Mouse (Mus musculus) adrenal gland, postnatal 25 days (tissue): ENCODE measurements around the gene Kif7. TPM values are rescaled to one million over a fixed set of nuclear protein-coding genes. Genes with fewer than 3 reads are reported as not detected.

Source experiments
- DNase-seq: peaks from one replicate; pipeline ENCODE4 v3.0.0; 2021; ENCODE audit warnings: mixed read lengths
- long read RNA-seq: library from polyadenylated mRNA; stranded (forward); transcript quantifications from one replicate; pipeline ENCODE4 v2.0.0, GENCODE M21; 2021
- total RNA-seq: library from RNA; stranded (reverse); gene quantifications from 2 replicates; pipeline ENCODE4 v1.2.3, GENCODE M21; 2021

The Kif7 gene
- 4.5 and 4.6 TPM in 2 replicates for total RNA-seq
- long read RNA-seq, full-length matches to known transcripts: 5 of 11 reads
- long read RNA-seq, partial matches to known transcripts: 2 of 11 reads
- long read RNA-seq, other reads (novel, unspliced or antisense): 4 of 11 reads

DNA sequence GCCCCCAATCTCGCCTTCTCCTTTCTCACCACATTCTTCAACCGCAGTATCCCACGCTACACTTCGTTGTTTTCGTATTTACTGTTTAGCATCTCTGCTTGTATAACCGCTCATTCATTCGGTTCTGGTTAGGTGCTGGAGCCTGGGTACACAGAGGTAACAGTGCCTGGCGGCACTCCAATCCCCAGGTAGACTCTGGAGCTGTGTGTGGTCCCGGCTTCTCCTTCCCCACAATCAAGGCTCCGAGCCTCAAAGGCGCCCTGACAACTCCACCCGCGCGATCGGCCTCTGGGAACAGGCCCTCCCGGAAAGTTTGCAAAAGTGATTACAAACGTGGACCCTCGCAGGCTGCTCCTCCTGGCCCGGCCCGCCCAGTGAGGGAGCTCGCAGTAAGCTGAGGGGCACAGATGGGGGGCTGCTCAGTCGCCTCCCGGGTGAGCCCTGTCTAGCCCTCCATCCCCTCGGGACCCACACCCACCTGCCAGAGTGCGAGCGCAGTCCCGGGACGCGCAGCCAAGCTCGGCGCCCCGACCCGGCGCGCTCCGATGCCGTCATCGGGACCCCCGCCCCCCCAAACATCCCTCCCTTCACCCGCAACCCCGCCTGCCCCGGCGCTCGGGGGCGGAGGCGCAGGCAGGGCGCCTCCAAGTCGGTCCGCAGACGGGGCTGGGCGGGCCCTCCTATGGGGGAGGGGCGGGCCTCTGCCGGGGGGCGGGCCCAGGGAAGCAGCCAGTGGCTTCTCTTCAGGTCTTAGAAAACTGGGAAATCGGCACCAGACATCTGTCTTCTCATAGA is at the start of gene Kif7:
Gene Kif7 (minus strand): TSS at position 534 of the 795 bp plus-strand sequence.
- DNase-seq: peak; percentile 90

DNA sequence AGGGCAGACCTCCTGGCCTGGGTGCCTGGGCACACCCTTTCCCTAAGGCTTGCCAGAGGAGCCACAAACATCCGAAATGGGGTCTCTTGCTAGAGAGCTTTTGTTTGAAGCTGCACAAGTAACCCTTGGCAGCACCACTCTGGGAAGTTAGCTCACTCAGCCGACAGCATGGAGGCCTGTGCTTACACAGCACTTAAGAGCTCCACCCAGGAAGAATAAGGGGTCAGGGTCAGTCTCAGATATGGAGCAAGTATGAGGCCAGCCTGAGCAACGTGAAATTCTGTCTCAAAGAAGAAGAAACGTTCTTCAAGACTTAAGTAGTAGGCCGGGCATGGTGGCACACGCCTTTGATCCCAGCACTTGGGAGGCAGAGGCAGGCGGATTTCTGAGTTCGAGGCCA is 46.6 kb upstream of the Kif7 start:
- no peak for DNase-seq

DNA sequence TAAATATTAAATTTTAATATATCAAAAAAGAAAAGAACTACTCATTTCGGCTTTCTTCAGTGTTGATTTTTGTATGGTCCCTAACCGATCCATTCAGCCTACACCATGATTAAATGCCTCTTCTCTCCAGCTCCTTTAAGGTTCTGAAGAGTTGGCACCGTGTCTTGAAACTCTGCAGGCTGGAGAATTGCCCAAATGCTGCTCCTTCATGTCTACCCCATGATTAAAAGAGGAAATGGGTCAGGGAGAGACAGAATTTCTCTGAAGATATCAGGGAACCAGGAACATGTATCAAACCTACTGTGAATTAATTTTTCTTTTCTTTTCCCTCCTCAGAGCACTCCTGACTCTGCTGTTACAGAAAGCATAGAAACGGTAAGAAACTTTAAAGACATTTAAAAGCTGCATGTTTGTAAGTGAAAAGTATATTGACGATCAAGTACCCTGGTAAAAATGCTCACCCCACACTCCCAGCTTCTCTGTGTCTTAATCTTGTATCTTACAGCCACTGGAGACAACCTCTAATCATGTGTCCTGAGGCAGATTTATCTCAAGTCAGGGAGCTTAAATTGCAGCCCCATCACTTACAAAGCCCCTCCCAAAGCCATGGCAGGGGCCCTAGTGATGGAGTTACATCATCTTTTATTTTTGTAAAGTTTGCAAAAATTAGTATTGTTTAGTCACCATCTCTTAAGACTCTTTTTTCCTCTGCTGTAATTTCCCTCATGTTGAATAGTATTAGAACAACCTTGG is 45.8 kb upstream of the Kif7 start:
- no peak for DNase-seq

- DNase-seq: no peak
Observed at GRCm38 (mm10) chr7:79759766-79760165, 44.2 kb upstream of the Kif7 start.

- DNase-seq: no peak
Observed at GRCm38 (mm10) chr7:79758176-79758575, 42.7 kb upstream of the Kif7 start.

- no peak for DNase-seq
Observed at GRCm38 (mm10) chr7:79756334-79756733, 40.8 kb upstream of the Kif7 start.

DNA sequence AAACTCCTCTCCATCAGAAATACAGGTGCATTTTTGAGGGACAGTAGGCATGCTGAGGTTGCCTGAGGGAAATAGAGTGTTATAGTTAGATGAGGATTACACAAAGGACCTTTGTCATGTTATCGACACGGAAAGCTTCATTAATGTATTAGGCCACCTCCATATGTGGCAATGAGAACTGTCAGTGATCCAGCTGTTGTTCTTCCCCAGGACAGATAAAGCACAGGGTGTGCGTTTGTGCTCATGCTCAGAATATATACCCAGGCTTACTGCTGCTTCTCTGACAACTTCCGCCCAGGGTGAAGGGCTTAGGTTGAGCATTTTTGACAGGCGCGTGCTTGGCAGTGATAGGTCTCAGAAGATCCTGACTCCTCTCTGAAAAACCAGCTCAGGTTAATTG is 34.0 kb upstream of the Kif7 start:
- no peak for DNase-seq

DNA sequence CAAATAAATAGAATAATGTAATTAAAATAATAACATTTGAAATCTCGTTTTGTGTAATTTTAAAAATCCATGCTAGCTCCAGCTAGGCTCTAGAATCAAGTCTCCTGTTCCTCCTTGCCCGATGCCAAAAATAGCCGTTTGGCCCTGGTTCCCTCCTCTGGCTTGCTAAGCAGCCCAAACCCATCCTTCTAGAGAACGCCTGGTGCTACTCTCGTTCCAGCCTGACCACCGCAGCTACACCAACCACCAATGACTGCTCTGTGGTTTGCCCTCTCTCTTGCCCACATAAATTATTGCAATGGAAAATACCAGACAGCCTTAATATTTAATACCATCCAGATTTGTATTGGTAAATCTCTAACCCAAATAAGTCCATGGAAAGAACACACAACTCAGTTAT is 32.1 kb upstream of the Kif7 start:
- DNase-seq: no peak

DNA sequence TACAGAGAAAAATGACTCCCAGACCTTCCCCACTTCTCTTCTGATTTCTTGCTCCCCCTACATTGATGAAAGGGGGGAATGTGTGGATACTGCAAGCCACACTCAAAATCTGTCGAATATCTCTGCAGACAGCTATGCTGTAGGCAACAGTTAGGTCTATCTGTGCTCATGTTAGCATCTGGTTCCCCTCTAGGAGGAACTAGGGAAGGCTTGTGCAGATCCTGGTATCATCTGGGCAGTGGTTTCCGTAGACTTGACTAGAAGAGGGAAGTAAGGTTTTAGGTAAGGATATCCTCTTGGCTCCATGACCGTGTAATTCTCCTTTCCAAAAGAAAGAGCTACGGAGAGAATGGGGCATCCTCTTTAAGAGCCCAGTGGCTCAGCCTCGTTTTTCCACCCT is 29.1 kb upstream of the Kif7 start:
- no peak for DNase-seq

- no peak for DNase-seq
Observed at GRCm38 (mm10) chr7:79744051-79744450, 28.5 kb upstream of the Kif7 start.

DNA sequence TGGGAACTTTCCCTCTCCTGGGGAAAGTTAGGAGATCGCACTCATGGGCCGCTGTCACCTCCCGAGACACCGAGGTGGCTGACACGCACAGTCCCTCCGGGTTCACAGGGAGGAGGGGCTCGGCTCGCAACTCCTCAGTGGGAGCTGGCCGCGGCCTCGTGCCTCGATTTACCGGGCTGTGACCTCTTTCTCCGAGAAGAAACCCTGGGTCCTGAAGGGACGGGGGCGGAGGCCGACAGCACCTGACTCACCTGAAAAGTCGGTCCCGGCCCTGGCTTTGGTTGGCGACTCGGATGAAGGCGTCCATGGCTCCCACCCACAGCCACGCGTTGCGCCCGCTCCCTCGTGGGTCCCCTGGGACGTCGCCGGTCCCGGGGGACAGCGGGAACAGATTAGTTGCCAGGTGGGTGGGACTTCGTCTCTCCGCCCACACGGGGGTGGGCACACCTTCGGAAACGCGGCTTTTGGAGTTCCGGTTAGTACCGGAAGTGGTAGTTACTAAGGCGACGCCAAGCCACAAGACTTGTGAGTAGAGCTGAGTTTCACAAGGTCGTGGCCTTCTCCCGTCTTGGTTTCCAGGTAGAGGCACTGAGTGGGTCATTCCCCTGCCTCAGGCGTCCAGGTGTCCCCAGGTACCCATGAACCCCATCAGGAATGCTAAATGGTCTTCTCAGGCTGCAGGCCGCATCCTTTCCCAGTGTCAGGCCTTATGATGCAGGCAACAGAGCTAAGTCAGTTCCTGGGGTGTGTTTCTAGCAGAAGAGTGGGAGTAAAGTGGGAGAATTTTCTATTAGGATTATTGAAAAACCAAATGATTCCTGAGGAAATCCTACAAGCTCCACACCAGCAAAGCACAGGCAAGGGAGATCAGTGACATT is 27.4 kb upstream of the Kif7 start, which contains the start of the genes Pex11a and Wdr93:
Gene Pex11a (minus strand): TSS at position 473 of the 878 bp plus-strand sequence.
Gene Wdr93 (plus strand): TSS at position 505 of the 878 bp plus-strand sequence.
- peak; percentile 83 for DNase-seq

DNA sequence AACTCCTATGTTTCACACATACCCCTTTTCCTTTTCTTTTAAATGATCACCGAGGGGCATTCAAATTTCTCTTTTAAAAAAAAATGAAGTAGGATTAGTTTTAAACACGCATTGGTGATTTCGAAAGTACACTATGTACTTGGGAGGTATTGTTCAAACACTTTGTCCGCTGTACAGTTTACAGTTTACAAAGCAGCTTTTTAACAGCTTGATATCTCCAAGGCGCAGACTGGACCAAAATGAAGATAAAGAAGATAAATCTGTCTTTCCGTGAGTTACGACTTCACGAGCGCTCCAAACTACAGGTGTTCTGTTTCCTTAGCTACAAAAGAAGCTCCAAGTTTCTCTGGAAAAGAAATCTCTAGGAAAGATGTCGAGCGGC is 26.7 kb upstream of the Kif7 start:
- no peak for DNase-seq

- no peak for DNase-seq
Observed at GRCm38 (mm10) chr7:79740279-79740678, 24.8 kb upstream of the Kif7 start.

GRCm38 (mm10) chr7:79738913-79739312 is 23.4 kb upstream of the Kif7 start:
- no peak for DNase-seq

DNA sequence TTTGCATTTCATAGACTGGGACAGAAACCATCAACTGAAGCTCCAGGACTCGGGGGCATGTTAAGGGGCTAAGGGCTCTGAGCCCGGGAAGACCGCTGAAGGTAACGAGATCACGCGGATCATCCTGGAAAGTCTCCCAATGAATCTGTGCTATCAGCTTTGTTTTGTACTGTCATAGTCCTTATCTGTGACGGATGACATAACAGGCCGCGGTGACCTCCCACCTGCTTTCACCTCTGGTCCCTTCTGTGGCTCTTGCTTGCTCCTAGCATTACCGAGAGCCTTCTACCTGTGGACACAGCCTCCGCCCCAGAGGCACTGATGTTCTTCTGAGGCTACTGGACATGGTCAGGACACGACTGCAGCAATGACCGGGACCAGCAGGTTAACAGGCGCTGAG is 21.0 kb upstream of the Kif7 start:
- no peak for DNase-seq

- DNase-seq: peak; percentile 73
Observed at GRCm38 (mm10) chr7:79734563-79734962, 19.0 kb upstream of the Kif7 start.

DNA sequence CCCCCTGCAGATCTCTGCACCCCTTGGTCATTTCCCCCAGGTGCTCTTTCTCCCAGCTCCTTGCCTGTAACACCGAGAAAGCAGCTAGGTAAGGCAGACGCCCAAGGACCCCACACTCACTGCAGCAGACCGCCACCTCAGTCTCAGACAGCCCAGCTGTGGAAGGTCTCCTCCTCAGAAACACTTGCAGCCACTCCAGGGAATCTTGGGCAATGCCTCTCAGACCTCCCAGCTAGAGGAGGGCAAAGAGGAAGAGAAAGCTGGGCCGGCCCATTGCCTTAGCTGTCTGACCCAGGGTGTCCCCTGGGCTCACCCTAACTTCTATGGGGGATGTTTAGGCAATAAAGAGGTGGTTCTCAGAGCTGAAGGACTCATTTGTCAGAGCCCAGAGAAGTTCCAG is 17.1 kb upstream of the Kif7 start, which contains the start of gene Plin1:
Gene Plin1 (minus strand): TSS at position 282 of the 400 bp plus-strand sequence.
- peak; percentile 40 for DNase-seq

- DNase-seq: peak; percentile 35
Observed at GRCm38 (mm10) chr7:79731438-79731837, 15.9 kb upstream of the Kif7 start.

- DNase-seq: peak; percentile 30
Observed at GRCm38 (mm10) chr7:79729743-79730370, 14.3 kb upstream of the Kif7 start.

- DNase-seq: peak; percentile 81
Observed at GRCm38 (mm10) chr7:79729169-79729568, 13.6 kb upstream of the Kif7 start.

GRCm38 (mm10) chr7:79728219-79728618 is 12.7 kb upstream of the Kif7 start:
- DNase-seq: peak; percentile 62

DNA sequence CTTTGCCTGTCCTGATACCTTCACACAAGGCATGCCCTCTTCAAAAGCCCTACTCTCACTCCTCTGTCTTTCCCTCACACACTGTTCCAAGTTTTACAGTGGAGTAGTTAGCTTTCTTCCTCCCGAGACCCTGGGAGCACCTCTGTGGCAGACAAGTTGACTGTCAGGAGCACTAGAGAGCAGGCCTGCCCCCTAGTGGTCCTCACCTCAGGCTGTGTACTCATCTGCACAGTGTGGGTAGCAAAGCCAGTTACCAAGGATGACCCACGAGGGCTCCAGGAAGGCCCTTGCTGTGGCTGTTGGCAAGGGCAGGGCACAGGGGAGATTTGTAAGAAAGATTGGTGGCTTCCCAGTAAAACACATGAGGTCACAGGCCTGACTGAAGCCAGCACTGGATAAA is 11.6 kb upstream of the Kif7 start:
- peak; percentile 58 for DNase-seq
